Mouse (Mus musculus) hindbrain, embryonic 12.5 days (tissue): ENCODE data around the gene Slc36a3. TPM values are rescaled to one million over a fixed set of nuclear protein-coding genes. Genes with fewer than 3 reads are reported as not detected.
"Not testable (repeated sequence)": the region's sequence is repeated elsewhere in the genome, so short reads cannot be mapped to it uniquely, and the experiment has no call there.

Experiments used
- ATAC-seq: fragments of 200-750 bp; cut with Nextera tagmentation; 2 replicates; pipeline ENCODE4 v1.8.0; 2017; ENCODE audit warnings: moderate TSS enrichment; ENCODE audit not compliant: low FRiP score
- H3K27ac ChIP-seq: fragments of 300-500 bp; sonication (generic); 2 replicates; pipeline ENCODE4 v1.5.1; 2016; ENCODE audit warnings: mild to moderate bottlenecking
- H3K27me3 ChIP-seq: fragments of 300-500 bp; sonication (generic); 2 replicates; pipeline ENCODE4 v1.6.1; 2016; ENCODE audit warnings: mild to moderate bottlenecking
- H3K36me3 ChIP-seq: fragments of 300-500 bp; sonication (generic); 2 replicates; pipeline ENCODE4 v1.6.1; 2016; ENCODE audit warnings: mild to moderate bottlenecking
- H3K4me1 ChIP-seq: fragments of 300-500 bp; sonication (generic); 2 replicates; pipeline ENCODE4 v1.6.1; 2016
- H3K4me2 ChIP-seq: fragments of 300-500 bp; sonication (generic); replicated peaks from 2 replicates; pipeline ENCODE4 v1.6.1; 2016; ENCODE audit warnings: mild to moderate bottlenecking
- H3K4me3 ChIP-seq: fragments of 300-500 bp; sonication (generic); 2 replicates; pipeline ENCODE4 v1.5.1; 2016; ENCODE audit warnings: mild to moderate bottlenecking
- H3K9ac ChIP-seq: fragments of 300-500 bp; sonication (generic); 2 replicates; pipeline ENCODE4 v1.6.1; 2016; ENCODE audit warnings: mild to moderate bottlenecking, moderate library complexity
- H3K9me3 ChIP-seq: fragments of 300-500 bp; sonication (generic); replicated peaks from 2 replicates; pipeline ENCODE4 v1.6.1; 2016; ENCODE audit warnings: mild to moderate bottlenecking
- WGBS: fragments of 180-500 bp; shearing (Covaris S2); methylation state at CpG from one replicate; pipeline ENCODE4 v1.1.7; 2016; 5-methylcytosine and 5-hydroxymethylcytosine counted together
- polyA plus RNA-seq: library from polyadenylated mRNA; unstranded; fragments of >200 nt; fragmentation: Nextera tagmentation; extraction: Ambion mirVana; gene quantifications from 2 replicates; pipeline ENCODE4 v1.2.1, GENCODE M21; 2016

Gene Slc36a3
- polyA plus RNA-seq, 1 experiment from 2014 or later = not detected

GRCm38 (mm10) chr11:55099019-55099771 is 52.3 kb downstream of the Slc36a3 start:
- H3K27me3 ChIP-seq = no peaks in the 10 kb centered on the region
- no peak overlapping the region for H3K9ac ChIP-seq
- H3K9me3 ChIP-seq = no peaks in the 10 kb centered on the region
- WGBS = 88% methylated on average over 8 of the region's 8 CpGs
- no peak overlapping the region for H3K4me2 ChIP-seq
- H3K36me3 ChIP-seq = no peaks in the 10 kb centered on the region
- no peak overlapping the region for H3K27ac ChIP-seq
- H3K4me1 ChIP-seq = peaks cover 12% of the 10 kb centered on the region
- H3K4me3 ChIP-seq = no peak overlapping the region
- ATAC-seq = no peak

DNA sequence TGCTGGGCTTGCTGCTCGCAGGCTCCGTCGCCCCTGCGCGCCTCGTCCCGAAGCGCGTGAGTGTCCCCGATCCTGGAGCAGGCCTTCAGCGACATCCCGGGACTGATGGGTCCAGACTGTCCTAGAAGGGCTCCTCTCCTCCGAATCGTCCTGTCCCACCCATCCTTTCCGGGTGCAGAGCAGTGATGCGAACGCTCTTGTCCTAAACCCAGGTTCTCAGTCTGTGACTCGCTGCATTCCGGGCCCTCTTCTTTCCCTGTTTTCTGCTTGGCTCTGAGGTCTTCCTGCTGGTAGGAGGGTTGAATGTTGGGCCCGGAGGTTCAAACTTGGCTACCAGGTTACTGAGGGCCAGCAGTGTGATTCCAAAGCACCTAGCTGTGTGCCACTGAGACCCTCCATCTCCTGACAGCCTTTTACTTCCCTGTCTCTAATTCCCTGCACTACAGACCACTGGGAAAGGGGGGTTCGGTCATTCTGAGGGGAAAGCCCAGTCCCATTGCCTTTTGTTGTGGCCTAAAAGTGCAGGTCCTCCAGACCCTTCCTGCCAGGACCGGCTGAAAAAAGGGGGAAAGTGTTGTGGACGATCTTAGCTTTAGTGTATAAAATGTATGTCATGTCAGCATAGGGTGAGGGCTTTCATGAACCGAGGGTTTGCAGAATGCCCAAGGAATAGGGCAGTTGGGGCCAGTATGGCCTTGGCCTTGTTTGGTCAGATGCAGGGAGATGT is 53.2 kb downstream of the Slc36a3 start:
- H3K27me3 ChIP-seq = no peaks in the 10 kb centered on the region
- ATAC-seq = peak; percentile 8; the same call in 1 of the 2 replicates
- no peaks in the 10 kb centered on the region for H3K36me3 ChIP-seq
- H3K9ac ChIP-seq = peak overlapping the region; percentile 61
- H3K4me3 ChIP-seq = peak overlapping the region; percentile 46
- peaks cover 12% of the 10 kb centered on the region for H3K4me1 ChIP-seq
- no peaks in the 10 kb centered on the region for H3K9me3 ChIP-seq
- WGBS = 13% methylated on average over 24 of the region's 24 CpGs
- H3K27ac ChIP-seq = peak overlapping the region; percentile 35
- H3K4me2 ChIP-seq = peak overlapping the region; percentile 64

DNA sequence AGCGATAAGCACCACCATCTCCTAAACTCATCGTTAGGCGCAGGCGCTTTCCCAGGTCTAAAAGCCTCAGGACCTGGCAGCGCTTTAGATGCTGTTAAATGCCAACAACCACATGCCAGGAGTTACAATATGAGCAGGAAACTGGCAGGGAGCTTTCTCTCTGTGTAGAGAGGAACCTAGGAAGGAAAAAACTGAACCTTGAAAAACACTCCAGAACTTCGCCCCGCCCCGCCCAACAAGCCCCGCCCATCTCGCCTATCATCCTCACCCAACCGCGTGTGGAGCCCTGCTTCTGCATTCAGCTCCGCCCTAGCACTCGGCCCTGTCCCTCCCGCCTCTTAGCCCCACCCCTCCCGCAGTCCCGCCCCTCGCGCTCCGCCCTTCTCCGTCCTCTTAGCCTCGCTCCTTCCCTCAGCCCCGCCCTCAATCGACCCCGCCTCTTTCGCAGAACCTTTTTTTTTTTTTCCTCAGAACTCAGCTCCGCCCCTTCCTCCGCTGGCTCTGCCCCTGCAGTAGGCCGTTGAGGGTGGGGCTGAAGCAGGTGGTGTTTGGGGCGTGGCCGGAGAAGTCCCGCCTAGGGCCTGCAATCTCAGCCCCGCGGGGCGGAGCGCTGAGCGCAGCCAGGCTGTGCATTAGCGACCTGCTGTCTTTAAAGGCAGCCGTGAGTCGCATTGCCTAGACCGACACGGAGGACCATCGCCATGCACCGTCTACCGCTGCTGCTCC is 53.9 kb downstream of the Slc36a3 start, which contains the start of gene Gm2a:
Gm2a (plus strand) TSS at position 653 of the 726 bp plus-strand sequence.
- peak; percentile 95 for ATAC-seq
- peak within 1 kb of the TSS; percentile 61 for H3K9ac ChIP-seq
- H3K27ac ChIP-seq = peak within 1 kb of the TSS; percentile 35
- no peaks in the 10 kb centered on the region for H3K9me3 ChIP-seq
- WGBS = 3% methylated on average over 45 of the region's 45 CpGs
- H3K4me3 ChIP-seq = peak within 1 kb of the TSS; percentile 46
- H3K36me3 ChIP-seq = no peaks in the 10 kb centered on the region
- peaks cover 12% of the 10 kb centered on the region for H3K4me1 ChIP-seq
- no peaks in the 10 kb centered on the region for H3K27me3 ChIP-seq
- H3K4me2 ChIP-seq = peak within 1 kb of the TSS; percentile 64

GRCm38 (mm10) chr11:55096731-55097462 is 54.6 kb downstream of the Slc36a3 start:
- Histone ChIP-seq H3K4me1 (peaks cover 12% of the 10 kb centered on the region), H3K4me3 (peak overlapping the region; percentile 46), H3K36me3 (no peaks in the 10 kb centered on the region), H3K27ac (no peak overlapping the region), H3K4me2 (peak overlapping the region; percentile 64), H3K27me3 (no peaks in the 10 kb centered on the region), H3K9me3 (no peaks in the 10 kb centered on the region), H3K9ac (no peak overlapping the region)
- ATAC-seq = no peak
- WGBS = 41% methylated on average over 11 of the region's 11 CpGs

GRCm38 (mm10) chr11:55096296-55096695 is 55.2 kb downstream of the Slc36a3 start:
- not testable (repeated sequence) for ATAC-seq, H3K4me3 ChIP-seq, H3K4me2 ChIP-seq, H3K36me3 ChIP-seq, H3K9ac ChIP-seq, H3K9me3 ChIP-seq, H3K27ac ChIP-seq, H3K27me3 ChIP-seq
- WGBS = 82% methylated on average over 4 of the region's 4 CpGs
- peaks cover 12% of the 10 kb centered on the region for H3K4me1 ChIP-seq

DNA sequence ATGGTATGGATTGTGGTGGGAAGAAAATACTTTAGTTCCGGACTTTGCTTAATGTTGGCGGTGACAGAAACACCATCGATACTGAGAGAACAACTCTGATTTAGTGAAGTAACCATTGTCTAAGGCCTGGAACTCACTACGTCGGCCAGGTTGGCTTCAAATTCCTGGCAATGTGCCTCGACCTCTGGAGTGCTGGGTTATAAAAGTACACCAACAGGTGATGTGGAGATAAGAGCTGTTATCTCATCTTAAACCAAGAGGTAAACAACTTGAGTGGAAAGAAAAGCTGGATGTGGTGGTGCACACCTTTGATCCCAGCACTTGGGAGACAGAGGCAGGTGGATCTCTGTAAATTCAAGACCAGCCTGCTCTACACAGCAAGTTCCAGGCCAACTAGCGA is 58.4 kb downstream of the Slc36a3 start:
- no peak overlapping the region for H3K4me3 ChIP-seq
- H3K27ac ChIP-seq = no peak overlapping the region
- no peaks in the 10 kb centered on the region for H3K27me3 ChIP-seq
- H3K36me3 ChIP-seq = no peaks in the 10 kb centered on the region
- no peak overlapping the region for H3K4me2 ChIP-seq
- no peak for ATAC-seq
- WGBS = 88% methylated on average over 7 of the region's 7 CpGs
- no peak overlapping the region for H3K9ac ChIP-seq
- no peaks in the 10 kb centered on the region for H3K9me3 ChIP-seq
- peaks cover 4% of the 10 kb centered on the region; the same call in 1 of the 2 replicates for H3K4me1 ChIP-seq

DNA sequence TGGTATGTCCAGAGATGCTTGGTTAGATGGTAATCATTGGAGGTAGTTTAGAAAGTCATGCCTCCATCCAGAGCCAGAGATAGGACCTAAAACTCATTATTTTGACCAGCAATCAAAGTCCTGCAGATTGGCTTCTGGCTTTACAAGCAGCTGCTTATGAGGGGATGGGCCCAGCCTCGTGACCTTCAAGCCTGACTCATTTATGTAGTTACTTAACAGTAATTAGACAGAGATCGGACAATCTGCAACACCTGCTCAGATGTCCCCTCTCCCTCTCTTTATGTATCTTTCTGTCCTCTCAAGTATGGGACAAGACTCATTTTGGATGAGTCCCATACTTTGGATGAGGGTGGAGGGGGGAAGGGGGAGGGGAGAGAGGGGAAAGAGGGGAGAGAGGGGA is 61.6 kb downstream of the Slc36a3 start:
- 70% methylated on average over 2 of the region's 2 CpGs for WGBS

DNA sequence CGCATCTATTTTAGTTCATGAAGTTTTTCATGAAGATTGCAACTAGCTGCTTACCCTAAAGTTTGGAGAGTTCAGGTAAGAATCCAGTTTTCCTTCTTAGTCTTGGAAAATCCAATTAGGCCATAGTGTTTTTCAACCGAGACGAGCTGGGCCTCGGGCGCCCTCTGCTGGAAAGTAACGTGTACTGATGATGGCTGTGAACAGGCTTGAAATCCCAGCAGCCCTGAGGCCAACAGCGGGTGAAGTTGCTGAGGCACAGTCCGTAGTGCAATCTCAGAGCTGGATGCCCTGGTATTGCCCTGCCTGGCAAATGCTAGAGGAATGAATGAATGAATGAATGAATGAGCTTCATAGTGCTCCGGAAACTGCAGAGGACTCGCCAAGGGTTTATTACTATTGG is 64.5 kb downstream of the Slc36a3 start:
- H3K4me1 ChIP-seq = no peaks in the 10 kb centered on the region
- no peak overlapping the region for H3K4me2 ChIP-seq
- no peak for ATAC-seq
- H3K27me3 ChIP-seq = no peaks in the 10 kb centered on the region
- H3K9me3 ChIP-seq = no peaks in the 10 kb centered on the region
- WGBS = 6% methylated on average over 10 of the region's 10 CpGs
- H3K36me3 ChIP-seq = no peaks in the 10 kb centered on the region
- H3K4me3 ChIP-seq = no peak overlapping the region
- no peak overlapping the region for H3K27ac ChIP-seq
- H3K9ac ChIP-seq = no peak overlapping the region

More for the DNA sequence above, 61.6 kb downstream of the Slc36a3 start:
- no peak overlapping the region for H3K4me2 ChIP-seq
- H3K27ac ChIP-seq = no peak overlapping the region
- H3K36me3 ChIP-seq = no peaks in the 10 kb centered on the region
- no peaks in the 10 kb centered on the region for H3K9me3 ChIP-seq
- H3K27me3 ChIP-seq = no peaks in the 10 kb centered on the region
- H3K4me1 ChIP-seq = no peaks in the 10 kb centered on the region
- no peak overlapping the region for H3K9ac ChIP-seq
- no peak overlapping the region for H3K4me3 ChIP-seq
- ATAC-seq = no peak

- no peak for ATAC-seq
- Histone ChIP-seq H3K4me1 (no peaks in the 10 kb centered on the region), H3K4me2 (no peak overlapping the region), H3K27ac (no peak overlapping the region), H3K4me3 (no peak overlapping the region), H3K9me3 (no peaks in the 10 kb centered on the region), H3K36me3 (no peaks in the 10 kb centered on the region), H3K9ac (no peak overlapping the region), H3K27me3 (no peaks in the 10 kb centered on the region)
- 74% methylated on average over 5 of the region's 5 CpGs for WGBS
Measured at GRCm38 (mm10) chr11:55085396-55085795, 66.1 kb downstream of the Slc36a3 start.

DNA sequence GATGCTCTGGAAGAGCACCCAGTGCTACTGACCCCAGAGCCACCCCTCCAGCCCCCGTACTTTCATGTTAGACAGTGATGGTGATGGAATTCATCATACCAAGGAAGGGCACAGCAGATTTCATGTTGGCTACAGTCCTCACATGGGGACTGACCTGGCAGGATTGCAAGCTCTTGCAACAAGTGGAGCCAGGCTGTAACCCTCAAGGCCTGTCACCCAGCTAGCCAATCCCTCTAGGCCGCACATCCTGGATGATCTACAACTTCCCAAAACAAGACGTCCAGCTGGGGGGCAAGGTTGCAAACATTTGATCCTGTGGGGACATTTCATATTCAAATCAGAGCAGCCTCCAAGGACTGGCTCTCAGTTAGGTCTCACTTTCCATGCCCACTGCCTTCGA is 66.9 kb downstream of the Slc36a3 start:
- no peaks in the 10 kb centered on the region for H3K4me1 ChIP-seq
- H3K27ac ChIP-seq = no peak overlapping the region
- H3K9ac ChIP-seq = no peak overlapping the region
- no peaks in the 10 kb centered on the region for H3K27me3 ChIP-seq
- no peak for ATAC-seq
- H3K36me3 ChIP-seq = no peaks in the 10 kb centered on the region
- H3K4me3 ChIP-seq = no peak overlapping the region
- H3K9me3 ChIP-seq = no peaks in the 10 kb centered on the region
- WGBS = 78% methylated on average over 4 of the region's 4 CpGs
- no peak overlapping the region for H3K4me2 ChIP-seq

DNA sequence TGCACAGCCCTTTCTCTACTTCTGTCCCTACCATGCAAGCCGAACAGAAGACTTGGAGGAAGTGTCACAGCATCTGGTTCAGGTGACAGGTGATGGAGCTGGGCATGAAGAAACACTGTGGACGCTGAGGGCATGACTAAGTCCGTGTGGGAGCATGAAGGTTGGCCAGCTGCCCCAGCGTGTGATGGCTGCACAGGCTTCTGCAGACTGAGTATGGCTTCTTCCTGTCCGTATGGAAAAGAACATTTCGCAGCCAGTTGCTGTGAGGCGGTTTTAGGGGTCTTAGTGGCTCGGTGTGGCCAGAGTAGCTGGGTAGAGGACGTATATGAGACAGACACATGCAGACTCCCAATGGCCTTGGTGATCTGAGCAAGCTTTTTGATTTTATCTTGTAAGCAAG is 70.3 kb downstream of the Slc36a3 start:
- Histone ChIP-seq H3K9me3 (no peaks in the 10 kb centered on the region), H3K4me2 (no peak overlapping the region), H3K36me3 (no peaks in the 10 kb centered on the region), H3K27me3 (peaks cover 24% of the 10 kb centered on the region), H3K4me3 (no peak overlapping the region), H3K4me1 (peaks cover 10% of the 10 kb centered on the region), H3K9ac (no peak overlapping the region), H3K27ac (no peak overlapping the region)
- no peak for ATAC-seq
- WGBS = 93% methylated on average over 9 of the region's 9 CpGs

DNA sequence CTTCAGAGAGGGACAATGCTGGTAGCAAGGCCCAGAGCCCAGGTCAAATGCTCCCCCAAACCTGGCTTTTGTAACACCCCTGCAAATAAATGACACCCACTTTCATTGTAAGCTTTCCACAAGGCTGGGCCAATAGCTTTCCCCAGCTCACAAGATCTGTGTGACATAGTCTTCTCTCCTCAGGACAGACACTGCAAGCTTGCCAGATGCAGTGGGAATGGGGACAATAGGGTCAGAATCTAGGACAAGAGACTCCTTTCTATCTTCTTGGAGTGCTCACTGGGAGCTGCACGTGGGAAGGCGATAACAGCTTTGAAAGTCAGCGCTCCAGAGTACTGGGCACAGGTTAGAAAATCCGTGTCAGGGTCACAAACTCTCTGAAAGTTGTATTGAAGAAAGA is 72.3 kb downstream of the Slc36a3 start:
- Histone ChIP-seq H3K4me3 (no peak overlapping the region), H3K4me2 (no peak overlapping the region), H3K27ac (no peak overlapping the region), H3K9me3 (no peaks in the 10 kb centered on the region), H3K9ac (no peak overlapping the region), H3K27me3 (peaks cover 24% of the 10 kb centered on the region), H3K4me1 (peaks cover 10% of the 10 kb centered on the region), H3K36me3 (no peaks in the 10 kb centered on the region)
- WGBS = 58% methylated on average over 4 of the region's 4 CpGs
- ATAC-seq = no peak
